Mouse (Mus musculus): ENCODE data around the gene Ttll11.

GRCm38 (mm10) chr2:35909353-35909752 lies 70.4 kb downstream of the Ttll11 start:
- TF ChIP-seq CTCF (IDR thresholded peaks at IDR 0.05; ENCODE audit: borderline replicate concordance, control insufficient read depth, extremely low read depth, insufficient read depth, low read length, poor library complexity) (no peak), POLR2A (IDR thresholded peaks at IDR 0.05; ENCODE audit: control insufficient read depth, extremely low read depth, insufficient read depth, low read length, poor library complexity) (no peak)
